Mouse (Mus musculus): Measurements from ENCODE around the gene Thra. TPM values are rescaled to one million over a fixed set of nuclear protein-coding genes. Genes with fewer than 3 reads are reported as not detected.

Thra gene
- polyA plus RNA-seq, 2 experiments = 55.9 to 157 TPM

GRCm38 (mm10) chr11:98809457-98810290, 69.2 kb downstream of the Thra start:
- peak overlapping the region; percentile 86 for H3K4me3 ChIP-seq (replicated peaks; ENCODE audit: low read length)
- ATAC-seq (ENCODE audit: low FRiP score, low read depth) = peak; percentile 97
- 2% methylated on average over 52 of the region's 84 CpGs for WGBS
- H3K9ac ChIP-seq (ENCODE audit: low read depth, low read length, severe bottlenecking) = peak overlapping the region; percentile 89
- H3K27me3 ChIP-seq (ENCODE audit: control insufficient read depth, insufficient read depth, low read length) = no peaks in the 10 kb centered on the region
- H3K9me3 ChIP-seq (ENCODE audit: control insufficient read depth, low read length) = no peaks in the 10 kb centered on the region
- H3K27ac ChIP-seq (replicated peaks; ENCODE audit: low read depth, low read length) = peak overlapping the region; percentile 95
- peak; percentile 55; the same call in 1 of the 2 replicates for TF ChIP-seq POLR2A (IDR thresholded peaks at IDR 0.05; ENCODE audit: borderline replicate concordance, extremely low read depth, insufficient read depth, insufficient read length)
- DNase-seq (ENCODE audit: low spot score) = peak; percentile 99
- peak overlapping the region; percentile 70 for H3K4me2 ChIP-seq (replicated peaks; ENCODE audit: low read depth, low read length, severe bottlenecking)
- peaks cover 67% of the 10 kb centered on the region for H3K36me3 ChIP-seq (ENCODE audit: control insufficient read depth, insufficient read depth, low read length)
- peaks cover 13% of the 10 kb centered on the region; the same call in 1 of the 2 replicates for H3K4me1 ChIP-seq (ENCODE audit: control insufficient read depth, insufficient read depth, low read length)

- peaks cover 13% of the 10 kb centered on the region; the same call in 1 of the 2 replicates for H3K4me1 ChIP-seq (ENCODE audit: control insufficient read depth, insufficient read depth, low read length)
- peak overlapping the region; percentile 70 for H3K4me2 ChIP-seq (replicated peaks; ENCODE audit: low read depth, low read length, severe bottlenecking)
- peaks cover 61% of the 10 kb centered on the region for H3K36me3 ChIP-seq (ENCODE audit: control insufficient read depth, insufficient read depth, low read length)
- H3K9me3 ChIP-seq (ENCODE audit: control insufficient read depth, low read length) = no peaks in the 10 kb centered on the region
- WGBS = 63% methylated on average over 7 of the region's 7 CpGs
- ATAC-seq (ENCODE audit: low FRiP score, low read depth) (no peak), DNase-seq (ENCODE audit: low spot score) (no peak)
- H3K27me3 ChIP-seq (ENCODE audit: control insufficient read depth, insufficient read depth, low read length) = no peaks in the 10 kb centered on the region
- no peak for TF ChIP-seq POLR2A (IDR thresholded peaks at IDR 0.05; ENCODE audit: borderline replicate concordance, extremely low read depth, insufficient read depth, insufficient read length)
- no peak overlapping the region for H3K27ac ChIP-seq (replicated peaks; ENCODE audit: low read depth, low read length)
- peak overlapping the region; percentile 86 for H3K4me3 ChIP-seq (replicated peaks; ENCODE audit: low read length)
- peak overlapping the region; percentile 89 for H3K9ac ChIP-seq (ENCODE audit: low read depth, low read length, severe bottlenecking)
These were observed 70.2 kb downstream of the Thra start for GRCm38 (mm10) chr11:98810686-98811085.

GRCm38 (mm10) chr11:98816706-98817239, 76.3 kb downstream of the Thra start:
- H3K27ac ChIP-seq (replicated peaks; ENCODE audit: low read depth, low read length) = no peak overlapping the region
- ATAC-seq (ENCODE audit: low FRiP score, low read depth) (no peak), DNase-seq (ENCODE audit: low spot score) (no peak)
- H3K4me3 ChIP-seq (replicated peaks; ENCODE audit: low read length) = no peak overlapping the region
- no peaks in the 10 kb centered on the region for H3K27me3 ChIP-seq (ENCODE audit: control insufficient read depth, insufficient read depth, low read length)
- no peak overlapping the region for H3K9ac ChIP-seq (ENCODE audit: low read depth, low read length, severe bottlenecking)
- H3K4me1 ChIP-seq (ENCODE audit: control insufficient read depth, insufficient read depth, low read length) = no peaks in the 10 kb centered on the region
- 96% methylated on average over 1 of the region's 1 CpGs for WGBS
- no peaks in the 10 kb centered on the region for H3K9me3 ChIP-seq (ENCODE audit: control insufficient read depth, low read length)
- TF ChIP-seq POLR2A (IDR thresholded peaks at IDR 0.05; ENCODE audit: borderline replicate concordance, extremely low read depth, insufficient read depth, insufficient read length) = no peak
- H3K4me2 ChIP-seq (replicated peaks; ENCODE audit: low read depth, low read length, severe bottlenecking) = no peak overlapping the region
- H3K36me3 ChIP-seq (ENCODE audit: control insufficient read depth, insufficient read depth, low read length) = peaks cover 85% of the 10 kb centered on the region

Other genes starting within 250 kb of the Thra start
- 0.45 and 0.46 TPM in 2 replicates for gene Ikzf3, start 194.6 kb upstream of the Thra start, polyA plus RNA-seq (2012; rRNA removed)
- 0.23 and 0.61 TPM in 2 replicates for gene Ikzf3, start 194.6 kb upstream of the Thra start, polyA plus RNA-seq (2014; fragmentation: Nextera tagmentation; extraction: Ambion mirVana)
- gene Zpbp2, start 189.5 kb upstream of the Thra start, polyA plus RNA-seq (2012; rRNA removed) = 0.43 TPM in 1 of 2 replicates, not detected in the other
- gene Zpbp2, start 189.5 kb upstream of the Thra start, polyA plus RNA-seq (2014; fragmentation: Nextera tagmentation; extraction: Ambion mirVana) = 0.21 TPM in 1 of 2 replicates, not detected in the other
- gene Ormdl3, start 153.3 kb upstream of the Thra start, polyA plus RNA-seq (2012; rRNA removed) = 76.8 and 86.6 TPM in 2 replicates
- 12.9 and 13.7 TPM in 2 replicates for gene Ormdl3, start 153.3 kb upstream of the Thra start, polyA plus RNA-seq (2014; fragmentation: Nextera tagmentation; extraction: Ambion mirVana)
- gene Lrrc3c, start 142.3 kb upstream of the Thra start, polyA plus RNA-seq (2012; rRNA removed) = not detected in 2 replicates
- not detected in 2 replicates for gene Lrrc3c, start 142.3 kb upstream of the Thra start, polyA plus RNA-seq (2014; fragmentation: Nextera tagmentation; extraction: Ambion mirVana)
- 0.12 and 0.31 TPM in 2 replicates for gene Gm12355, start 115.0 kb upstream of the Thra start, polyA plus RNA-seq (2012; rRNA removed)
- 0.69 and 1.3 TPM in 2 replicates for gene Gm12355, start 115.0 kb upstream of the Thra start, polyA plus RNA-seq (2014; fragmentation: Nextera tagmentation; extraction: Ambion mirVana)
- gene Gsdma3, start 114.3 kb upstream of the Thra start, polyA plus RNA-seq (2012; rRNA removed) = not detected in 2 replicates
- not detected in 2 replicates for gene Gsdma3, start 114.3 kb upstream of the Thra start, polyA plus RNA-seq (2014; fragmentation: Nextera tagmentation; extraction: Ambion mirVana)
- not detected in 2 replicates for gene Gsdma2, start 93.9 kb upstream of the Thra start, polyA plus RNA-seq (2012; rRNA removed)
- gene Gsdma2, start 93.9 kb upstream of the Thra start, polyA plus RNA-seq (2014; fragmentation: Nextera tagmentation; extraction: Ambion mirVana) = not detected in 2 replicates
- 0.14 and 0.16 TPM in 2 replicates for gene Gsdma, start 76.3 kb upstream of the Thra start, polyA plus RNA-seq (2012; rRNA removed)
- 0.47 and 0.55 TPM in 2 replicates for gene Gsdma, start 76.3 kb upstream of the Thra start, polyA plus RNA-seq (2014; fragmentation: Nextera tagmentation; extraction: Ambion mirVana)
- gene Psmd3, start 58.1 kb upstream of the Thra start, polyA plus RNA-seq (2012; rRNA removed) = 208 and 228 TPM in 2 replicates
- 141 and 145 TPM in 2 replicates for gene Psmd3, start 58.1 kb upstream of the Thra start, polyA plus RNA-seq (2014; fragmentation: Nextera tagmentation; extraction: Ambion mirVana)
- gene Csf3, start 39.4 kb upstream of the Thra start, polyA plus RNA-seq (2012; rRNA removed) = 0.11 TPM in 1 of 2 replicates, not detected in the other
- not detected in 2 replicates for gene Csf3, start 39.4 kb upstream of the Thra start, polyA plus RNA-seq (2014; fragmentation: Nextera tagmentation; extraction: Ambion mirVana)
- gene Med24, start 11.2 kb upstream of the Thra start, polyA plus RNA-seq (2012; rRNA removed) = 83.4 and 104 TPM in 2 replicates
- gene Med24, start 11.2 kb upstream of the Thra start, polyA plus RNA-seq (2014; fragmentation: Nextera tagmentation; extraction: Ambion mirVana) = 43.9 and 48.3 TPM in 2 replicates
- gene Nr1d1, start 34.7 kb downstream of the Thra start, polyA plus RNA-seq (2012; rRNA removed) = 1.8 and 2.5 TPM in 2 replicates
- gene Nr1d1, start 34.7 kb downstream of the Thra start, polyA plus RNA-seq (2014; fragmentation: Nextera tagmentation; extraction: Ambion mirVana) = 1.2 and 1.4 TPM in 2 replicates
- gene Msl1, start 54.9 kb downstream of the Thra start, polyA plus RNA-seq (2012; rRNA removed) = 76.9 and 81.1 TPM in 2 replicates
- gene Msl1, start 54.9 kb downstream of the Thra start, polyA plus RNA-seq (2014; fragmentation: Nextera tagmentation; extraction: Ambion mirVana) = 19.8 and 23.5 TPM in 2 replicates
- gene Casc3, start 64.3 kb downstream of the Thra start, polyA plus RNA-seq (2012; rRNA removed) = 52.4 and 56.8 TPM in 2 replicates
- 34.1 and 40.4 TPM in 2 replicates for gene Casc3, start 64.3 kb downstream of the Thra start, polyA plus RNA-seq (2014; fragmentation: Nextera tagmentation; extraction: Ambion mirVana)
- 31.4 and 41.8 TPM in 2 replicates for gene Rapgefl1, start 96.1 kb downstream of the Thra start, polyA plus RNA-seq (2012; rRNA removed)
- 8.8 and 8.9 TPM in 2 replicates for gene Rapgefl1, start 96.1 kb downstream of the Thra start, polyA plus RNA-seq (2014; fragmentation: Nextera tagmentation; extraction: Ambion mirVana)
- 10.5 and 11.4 TPM in 2 replicates for gene Wipf2, start 123.0 kb downstream of the Thra start, polyA plus RNA-seq (2012; rRNA removed)
- gene Wipf2, start 123.0 kb downstream of the Thra start, polyA plus RNA-seq (2014; fragmentation: Nextera tagmentation; extraction: Ambion mirVana) = 4.7 and 4.9 TPM in 2 replicates
- 13.1 and 15.6 TPM in 2 replicates for gene Cdc6, start 167.2 kb downstream of the Thra start, polyA plus RNA-seq (2012; rRNA removed)
- 25.2 and 25.8 TPM in 2 replicates for gene Cdc6, start 167.2 kb downstream of the Thra start, polyA plus RNA-seq (2014; fragmentation: Nextera tagmentation; extraction: Ambion mirVana)
- gene Rara, start 187.2 kb downstream of the Thra start, polyA plus RNA-seq (2012; rRNA removed) = 39.8 and 57.0 TPM in 2 replicates
- gene Rara, start 187.2 kb downstream of the Thra start, polyA plus RNA-seq (2014; fragmentation: Nextera tagmentation; extraction: Ambion mirVana) = 52.4 and 58.3 TPM in 2 replicates
- 1.3 and 2.2 TPM in 2 replicates for gene Gjd3, start 242.4 kb downstream of the Thra start, polyA plus RNA-seq (2012; rRNA removed)
- 0.41 and 0.45 TPM in 2 replicates for gene Gjd3, start 242.4 kb downstream of the Thra start, polyA plus RNA-seq (2014; fragmentation: Nextera tagmentation; extraction: Ambion mirVana)

All from limb, embryonic 14.5 days (tissue).